ENCODE assay signal across 24 mouse cellular contexts in the genomic region with DNA sequence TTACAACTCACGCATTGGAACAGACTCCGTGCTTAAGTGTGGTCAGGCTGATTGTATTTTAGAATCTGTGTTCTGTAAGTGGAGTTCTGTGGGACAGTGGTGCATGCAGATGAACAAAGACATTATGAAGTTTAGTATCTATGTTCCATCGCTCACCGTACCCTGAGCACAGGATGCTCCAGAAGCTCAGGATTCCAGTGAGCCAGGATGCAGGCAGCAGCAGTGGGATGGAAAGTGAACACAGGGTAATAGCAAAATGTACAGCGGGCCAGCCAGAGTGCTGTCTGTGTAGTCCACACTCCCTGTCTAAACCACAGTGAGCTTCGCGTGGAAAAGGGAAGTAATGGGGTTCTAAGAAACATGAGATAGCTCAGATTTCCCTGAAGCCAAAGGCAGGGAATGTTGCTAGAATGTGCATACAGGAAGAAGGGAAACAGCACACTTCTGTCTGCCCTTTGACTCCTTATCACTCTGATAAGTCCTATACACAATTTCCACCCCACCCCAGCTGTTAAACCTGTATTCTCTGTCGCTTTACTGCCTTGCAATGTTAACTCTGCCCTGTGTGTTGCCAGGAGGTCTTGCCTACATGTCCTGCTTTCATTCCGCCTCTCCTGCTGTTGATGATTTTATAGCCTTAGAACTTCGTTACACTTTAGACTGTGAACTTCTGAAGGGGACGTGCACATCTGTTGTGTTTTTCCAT.
DNase-seq lines count a peak whose midpoint lies in the region; ATAC-seq and TF ChIP-seq lines count a peak whose summit lies in the region.
"Had no signal": no experiment of that assay in that cellular context is flagged by ENCODE, and none has a peak within 500 bp of the region (broad histone marks: within the 10 kb centered on the region; RNA-seq: fewer than 3 reads in every experiment).

No protein-coding gene starts in this region.

- TF ChIP-seq POLR2A in kidney, adult 2 months (IDR thresholded peaks at IDR 0.05; ENCODE audit: low read depth, low read length) = no peak

- H3K36me3 ChIP-seq in intestine, embryonic 14.5 days (ENCODE audit: control insufficient read depth, insufficient read depth, low read length) = no peaks in the 10 kb centered on the region
- no peaks in the 10 kb centered on the region for H3K36me3 ChIP-seq in stomach, embryonic 15.5 days
- no peaks in the 10 kb centered on the region for H3K36me3 ChIP-seq in kidney, adult 2 months (ENCODE audit: control insufficient read depth, insufficient read depth, low read length)
- H3K36me3 ChIP-seq: embryonic facial prominence, embryonic 15.5 days; forebrain, embryonic 15.5 days; G1E; heart, embryonic 13.5 days had no signal

- no peaks in the 10 kb centered on the region for H3K4me1 ChIP-seq in intestine, embryonic 14.5 days (replicated peaks; ENCODE audit: control insufficient read depth, insufficient read depth, low read length)
- H3K4me1 ChIP-seq in stomach, embryonic 15.5 days = no peaks in the 10 kb centered on the region
- H3K4me1 ChIP-seq in kidney, adult 2 months (ENCODE audit: control insufficient read depth, insufficient read depth, low read length) = no peaks in the 10 kb centered on the region
- H3K4me1 ChIP-seq: embryonic facial prominence, embryonic 15.5 days; forebrain, embryonic 15.5 days; heart, embryonic 13.5 days had no signal

- H3K27me3 ChIP-seq in intestine, embryonic 14.5 days (replicated peaks; ENCODE audit: control insufficient read depth, insufficient read depth, low read length) = no peaks in the 10 kb centered on the region
- H3K27me3 ChIP-seq in stomach, embryonic 15.5 days (replicated peaks) = no peaks in the 10 kb centered on the region
- no peaks in the 10 kb centered on the region for H3K27me3 ChIP-seq in kidney, adult 2 months (replicated peaks; ENCODE audit: control insufficient read depth, insufficient read depth, low read length)
- H3K27me3 ChIP-seq: embryonic facial prominence, embryonic 15.5 days; forebrain, embryonic 15.5 days; heart, embryonic 13.5 days had no signal

- peak; percentile 86 for ATAC-seq in intestine, embryonic 14.5 days (replicated peaks; ENCODE audit: low FRiP score, low TSS enrichment, low read depth)
- ATAC-seq in stomach, embryonic 15.5 days (ENCODE audit: insufficient read depth, low FRiP score, low read depth) = peak; percentile 81
- ATAC-seq: CD4-positive, CD25-positive, alpha-beta regulatory T cell, adult 4 months; forebrain, embryonic 15.5 days had no signal

- no peaks in the 10 kb centered on the region for H3K9me3 ChIP-seq in intestine, embryonic 14.5 days (ENCODE audit: control insufficient read depth, low read length)
- no peaks in the 10 kb centered on the region for H3K9me3 ChIP-seq in stomach, embryonic 15.5 days
- H3K9me3 ChIP-seq: embryonic facial prominence, embryonic 15.5 days; forebrain, embryonic 15.5 days; heart, embryonic 13.5 days had no signal

- no peak overlapping the region for H3K4me3 ChIP-seq in intestine, embryonic 14.5 days (ENCODE audit: low read depth, low read length)
- H3K4me3 ChIP-seq in stomach, embryonic 15.5 days (replicated peaks) = no peak overlapping the region
- no peak overlapping the region for H3K4me3 ChIP-seq in kidney, adult 2 months (ENCODE audit: insufficient read depth, low read depth, low read length)
- H3K4me3 ChIP-seq: embryonic facial prominence, embryonic 15.5 days; erythroblast, embryonic 14.5 days; forebrain, embryonic 15.5 days; heart, adult 2 months; heart, embryonic 13.5 days had no signal

- no peak overlapping the region for H3K27ac ChIP-seq in intestine, embryonic 14.5 days (ENCODE audit: low read depth)
- H3K27ac ChIP-seq in stomach, embryonic 15.5 days = no peak overlapping the region
- no peak overlapping the region for H3K27ac ChIP-seq in kidney, adult 2 months (ENCODE audit: insufficient read depth, low read depth, low read length)
- H3K27ac ChIP-seq: embryonic facial prominence, embryonic 15.5 days; forebrain, embryonic 15.5 days; heart, adult 2 months; heart, embryonic 13.5 days; hindbrain, embryonic 14.5 days had no signal

- H3K4me2 ChIP-seq in intestine, embryonic 14.5 days (ENCODE audit: low read length) = no peak overlapping the region
- H3K4me2 ChIP-seq in stomach, embryonic 15.5 days = no peak overlapping the region
- H3K4me2 ChIP-seq: embryonic facial prominence, embryonic 15.5 days; forebrain, embryonic 15.5 days; heart, embryonic 13.5 days; hindbrain, embryonic 14.5 days had no signal

- TF ChIP-seq CTCF in kidney, adult 2 months (conservative IDR thresholded peaks at IDR 0.05; ENCODE audit: insufficient read depth, insufficient read length, low read depth, low read length) = no peak

- WGBS in intestine, embryonic 14.5 days = 77% methylated on average over 11 of the region's 11 CpGs
- WGBS in large intestine, adult 2 months = 48% methylated on average over 11 of the region's 11 CpGs
- 81% methylated on average over 11 of the region's 11 CpGs for WGBS in stomach, embryonic 15.5 days
- 89% methylated on average over 11 of the region's 11 CpGs for WGBS in kidney, adult 2 months

- peak; percentile 84 for DNase-seq in heart, adult 11 months
- no peak for DNase-seq in heart, adult 9 months (ENCODE audit: low spot score in 2 of 2)
- DNase-seq in intestine, embryonic 14.5 days (ENCODE audit: low spot score) = no peak
- DNase-seq in large intestine, adult 2 months (ENCODE audit: low read depth, low spot score) = peak; percentile 96
- DNase-seq in kidney, adult 2 months = no peak
- no peak for DNase-seq in layer of hippocampus, postnatal 36 days
- DNase-seq in spleen, postnatal 10 days (ENCODE audit: low spot score in 2 of 2) = no peak
- DNase-seq: adrenal gland, adult 8-10 months; adrenal gland, postnatal 36 days; B cell, adult 2 months; cerebellum, adult 2 months; cerebellum, postnatal 10 days; embryo, embryonic 11 days; gastrocnemius, postnatal 36 days; heart, adult 2 months; heart, postnatal 4 days had no signal

- H3K9ac ChIP-seq in intestine, embryonic 14.5 days (ENCODE audit: low read length) = no peak overlapping the region
- no peak overlapping the region for H3K9ac ChIP-seq in stomach, embryonic 15.5 days
- H3K9ac ChIP-seq: embryonic facial prominence, embryonic 15.5 days; forebrain, embryonic 15.5 days; heart, embryonic 13.5 days; hindbrain, embryonic 14.5 days had no signal

Comparison
In these comparisons a context has a peak if more than half of its experiments do, and no peak if none do; other contexts are left out.
1. DNase-seq: peak in heart, adult 11 months (single experiment) and large intestine, adult 2 months (single experiment); none in heart, adult 9 months (0 of 2), intestine, embryonic 14.5 days (single experiment), kidney, adult 2 months (single experiment), layer of hippocampus, postnatal 36 days (0 of 2) and spleen, postnatal 10 days (0 of 2).